Mouse (Mus musculus): ENCODE results near the gene Pla2g4e.

- no peak for TF ChIP-seq CTCF (conservative IDR thresholded peaks at IDR 0.05; ENCODE audit: insufficient read depth, insufficient read length, low read depth, low read length)
- TF ChIP-seq POLR2A (IDR thresholded peaks at IDR 0.05; ENCODE audit: low read depth, low read length) = no peak
Observed at GRCm38 (mm10) chr2:120128011-120128410, 117.1 kb downstream of the Pla2g4e start.

Measured in kidney, adult 2 months (tissue).